Mouse (Mus musculus): ENCODE data around the gene Bloc1s2. TPM values are rescaled to one million over a fixed set of nuclear protein-coding genes. Genes with fewer than 3 reads are reported as not detected.
A peak's percentile ranks its signal among the peaks of the same experiment; 100 is the strongest.

The Bloc1s2 gene
- polyA plus RNA-seq, 1 experiment from 2014 or later: 105 TPM

GRCm38 (mm10) chr19:44111706-44112105 lies 34.5 kb downstream of the Bloc1s2 start:
- H3K4me3 ChIP-seq: no peak overlapping the region
- no peaks in the 10 kb centered on the region for H3K27me3 ChIP-seq (ENCODE audit: low read depth, poor library complexity, severe bottlenecking)
- peaks cover 7% of the 10 kb centered on the region for H3K4me1 ChIP-seq
- no peak for DNase-seq (ENCODE audit: low spot score)
- H3K27ac ChIP-seq: no peak overlapping the region
- peaks cover 71% of the 10 kb centered on the region for H3K36me3 ChIP-seq
- WGBS: 69% methylated on average over 7 of the region's 7 CpGs
- H3K9me3 ChIP-seq (replicated peaks): no peaks in the 10 kb centered on the region

GRCm38 (mm10) chr19:44110356-44110755 lies 35.9 kb downstream of the Bloc1s2 start:
- WGBS: 93% methylated on average over 9 of the region's 9 CpGs
- Histone ChIP-seq H3K4me3 (no peak overlapping the region), H3K9me3 (replicated peaks) (no peaks in the 10 kb centered on the region), H3K36me3 (peaks cover 61% of the 10 kb centered on the region), H3K4me1 (peaks cover 14% of the 10 kb centered on the region), H3K27ac (no peak overlapping the region), H3K27me3 (ENCODE audit: low read depth, poor library complexity, severe bottlenecking) (no peaks in the 10 kb centered on the region)
- DNase-seq (ENCODE audit: low spot score): no peak

GRCm38 (mm10) chr19:44108996-44109395 lies 37.2 kb downstream of the Bloc1s2 start:
- Histone ChIP-seq H3K27me3 (ENCODE audit: low read depth, poor library complexity, severe bottlenecking) (no peaks in the 10 kb centered on the region), H3K9me3 (replicated peaks) (no peaks in the 10 kb centered on the region), H3K4me1 (peaks cover 14% of the 10 kb centered on the region), H3K4me3 (no peak overlapping the region), H3K36me3 (peaks cover 49% of the 10 kb centered on the region), H3K27ac (no peak overlapping the region)
- DNase-seq (ENCODE audit: low spot score): no peak

- peak overlapping the region; percentile 99 for H3K4me3 ChIP-seq
- WGBS: 30% methylated on average over 22 of the region's 22 CpGs
- peak; percentile 47 for DNase-seq (ENCODE audit: low spot score)
- peaks cover 14% of the 10 kb centered on the region for H3K4me1 ChIP-seq
- no peaks in the 10 kb centered on the region for H3K9me3 ChIP-seq (replicated peaks)
- peak overlapping the region; percentile 94 for H3K27ac ChIP-seq
- peaks cover 40% of the 10 kb centered on the region for H3K36me3 ChIP-seq
- no peaks in the 10 kb centered on the region for H3K27me3 ChIP-seq (ENCODE audit: low read depth, poor library complexity, severe bottlenecking)
Measured at GRCm38 (mm10) chr19:44107661-44108521, 38.4 kb downstream of the Bloc1s2 start.

- peak within 1 kb of the TSS; percentile 99 for H3K4me3 ChIP-seq
- DNase-seq (ENCODE audit: low spot score): peak; percentile 97
- 1% methylated on average over 67 of the region's 67 CpGs for WGBS
- H3K36me3 ChIP-seq: peaks cover 34% of the 10 kb centered on the region
- H3K9me3 ChIP-seq (replicated peaks): no peaks in the 10 kb centered on the region
- peaks cover 14% of the 10 kb centered on the region for H3K4me1 ChIP-seq
- H3K27me3 ChIP-seq (ENCODE audit: low read depth, poor library complexity, severe bottlenecking): no peaks in the 10 kb centered on the region
- H3K27ac ChIP-seq: peak within 1 kb of the TSS; percentile 94
Measured at GRCm38 (mm10) chr19:44106831-44107660, 39.2 kb downstream of the Bloc1s2 start, which contains the start of gene Chuk. TSS of gene Chuk (minus strand) at chr19:44107480.

- Histone ChIP-seq H3K4me3 (no peak overlapping the region), H3K9me3 (replicated peaks) (no peaks in the 10 kb centered on the region), H3K36me3 (peaks cover 27% of the 10 kb centered on the region), H3K27ac (no peak overlapping the region), H3K27me3 (ENCODE audit: low read depth, poor library complexity, severe bottlenecking) (no peaks in the 10 kb centered on the region), H3K4me1 (peaks cover 14% of the 10 kb centered on the region)
- DNase-seq (ENCODE audit: low spot score): no peak
- 90% methylated on average over 1 of the region's 1 CpGs for WGBS
Measured at GRCm38 (mm10) chr19:44104393-44104792, 41.9 kb downstream of the Bloc1s2 start.

- 93% methylated on average over 3 of the region's 3 CpGs for WGBS
- H3K9me3 ChIP-seq (replicated peaks): no peaks in the 10 kb centered on the region
- no peak overlapping the region for H3K27ac ChIP-seq
- DNase-seq (ENCODE audit: low spot score): no peak
- peaks cover 12% of the 10 kb centered on the region for H3K4me1 ChIP-seq
- peaks cover 32% of the 10 kb centered on the region for H3K36me3 ChIP-seq
- no peak overlapping the region for H3K4me3 ChIP-seq
- H3K27me3 ChIP-seq (ENCODE audit: low read depth, poor library complexity, severe bottlenecking): no peaks in the 10 kb centered on the region
Measured at GRCm38 (mm10) chr19:44103001-44103400, 43.2 kb downstream of the Bloc1s2 start.

- no peak for DNase-seq (ENCODE audit: low spot score)
- Histone ChIP-seq H3K4me3 (no peak overlapping the region), H3K27me3 (ENCODE audit: low read depth, poor library complexity, severe bottlenecking) (no peaks in the 10 kb centered on the region), H3K36me3 (peaks cover 53% of the 10 kb centered on the region), H3K9me3 (replicated peaks) (no peaks in the 10 kb centered on the region), H3K27ac (no peak overlapping the region), H3K4me1 (no peaks in the 10 kb centered on the region)
Measured at GRCm38 (mm10) chr19:44100840-44101239, 45.4 kb downstream of the Bloc1s2 start.

Other genes starting within 250 kb of the Bloc1s2 start
- gene Dnmbp, start 206.3 kb downstream of the Bloc1s2 start, polyA plus RNA-seq (2016; fragmentation: Nextera tagmentation; extraction: Ambion mirVana): 19.4 and 22.0 TPM in 2 replicates
- 0.10 TPM in 1 of 2 replicates, not detected in the other for gene Cpn1, start 159.9 kb downstream of the Bloc1s2 start, polyA plus RNA-seq (2016; fragmentation: Nextera tagmentation; extraction: Ambion mirVana)
- gene Cyp2c23, start 117.2 kb downstream of the Bloc1s2 start, polyA plus RNA-seq (2016; fragmentation: Nextera tagmentation; extraction: Ambion mirVana): not detected in 2 replicates
- gene Erlin1, start 76.7 kb downstream of the Bloc1s2 start, polyA plus RNA-seq (2016; fragmentation: Nextera tagmentation; extraction: Ambion mirVana): 20.7 and 22.6 TPM in 2 replicates
- gene Chuk, start 39.0 kb downstream of the Bloc1s2 start, polyA plus RNA-seq (2016; fragmentation: Nextera tagmentation; extraction: Ambion mirVana): 35.9 and 48.2 TPM in 2 replicates
- gene Cwf19l1, start 10.6 kb downstream of the Bloc1s2 start, polyA plus RNA-seq (2016; fragmentation: Nextera tagmentation; extraction: Ambion mirVana): 41.2 and 46.9 TPM in 2 replicates
- not detected in 2 replicates for gene Pkd2l1, start 46.0 kb upstream of the Bloc1s2 start, polyA plus RNA-seq (2016; fragmentation: Nextera tagmentation; extraction: Ambion mirVana)
- gene Scd3, start 56.8 kb upstream of the Bloc1s2 start, polyA plus RNA-seq (2016; fragmentation: Nextera tagmentation; extraction: Ambion mirVana): 0.41 TPM in 1 of 2 replicates, not detected in the other
- 324 and 335 TPM in 2 replicates for gene Scd2, start 147.2 kb upstream of the Bloc1s2 start, polyA plus RNA-seq (2016; fragmentation: Nextera tagmentation; extraction: Ambion mirVana)
- gene Scd4, start 186.6 kb upstream of the Bloc1s2 start, polyA plus RNA-seq (2016; fragmentation: Nextera tagmentation; extraction: Ambion mirVana): 0.08 and 0.11 TPM in 2 replicates

Data from limb, embryonic 10.5 days (tissue).